Mouse (Mus musculus): Measurements from ENCODE around the gene Rab28.

DNA sequence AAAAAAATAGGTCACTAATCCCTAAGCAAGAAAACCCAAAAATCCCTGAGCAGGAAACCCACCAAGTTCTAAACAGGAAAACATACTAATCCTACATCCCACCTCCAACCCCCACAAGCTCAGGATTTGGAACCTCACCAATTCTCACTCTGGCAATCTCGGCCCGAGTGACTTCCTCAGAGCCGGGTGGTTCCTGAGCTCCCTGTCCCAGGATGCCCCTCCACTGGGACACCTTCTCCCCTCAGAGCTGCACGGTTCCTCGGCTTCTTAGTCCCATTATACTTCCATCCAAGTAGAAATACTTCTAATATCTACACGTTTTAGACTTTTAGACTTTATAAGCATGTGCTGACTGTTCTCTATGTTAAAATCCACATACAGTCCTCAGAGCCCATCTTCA is 41.9 kb downstream of the Rab28 start:
- TF ChIP-seq POLR2A (IDR thresholded peaks at IDR 0.05; ENCODE audit: borderline replicate concordance, low read depth, low read length) (no peak), CTCF (IDR thresholded peaks at IDR 0.05; ENCODE audit: low read depth, low read length) (no peak)

Measured in bone marrow macrophage, adult 2 months (primary cell).